Mouse (Mus musculus) midbrain, postnatal 0 days (tissue): Measurements from ENCODE around the gene Sae1. TPM values are rescaled to one million over a fixed set of nuclear protein-coding genes. Genes with fewer than 3 reads are reported as not detected.

Experiments
- ATAC-seq: fragments of 200-750 bp; cut with Nextera tagmentation; 2 replicates; pipeline ENCODE4 v1.8.0; 2017; ENCODE audit warnings: moderate number of reproducible peaks, mild to moderate bottlenecking, moderate TSS enrichment, moderate library complexity; ENCODE audit not compliant: low FRiP score
- DNase-seq: peaks from one replicate; pipeline ENCODE4 v3.0.0-alpha.2; 2015; ENCODE audit warnings: low spot score
- H3K27ac ChIP-seq: fragments of 300-500 bp; sonication (generic); 2 replicates; pipeline ENCODE4 v1.5.1; 2014; ENCODE audit warnings: low read depth, mild to moderate bottlenecking, low read length, mixed read lengths
- H3K27me3 ChIP-seq: fragments of 300-500 bp; sonication (generic); 2 replicates; pipeline ENCODE4 v1.6.1; 2014; ENCODE audit warnings: low read length, control low read depth, mixed read lengths; ENCODE audit not compliant: insufficient read depth
- H3K36me3 ChIP-seq: fragments of 300-500 bp; sonication (generic); 2 replicates; pipeline ENCODE4 v1.6.1; 2014; ENCODE audit warnings: low read length, control low read depth, mixed read lengths; ENCODE audit not compliant: insufficient read depth
- H3K4me1 ChIP-seq: fragments of 300-500 bp; sonication (generic); 2 replicates; pipeline ENCODE4 v1.6.1; 2014; ENCODE audit warnings: mild to moderate bottlenecking, control low read depth, antibody characterized with exemption, low read length, mixed read lengths; ENCODE audit not compliant: insufficient read depth
- H3K4me2 ChIP-seq: fragments of 300-500 bp; sonication (generic); 2 replicates; pipeline ENCODE4 v1.6.1; 2014; ENCODE audit warnings: low read depth, mild to moderate bottlenecking, low read length, mixed read lengths; ENCODE audit not compliant: poor library complexity, severe bottlenecking
- H3K4me3 ChIP-seq: fragments of 300-500 bp; sonication (generic); 2 replicates; pipeline ENCODE4 v1.5.1; 2014; ENCODE audit warnings: low read depth, mild to moderate bottlenecking, low read length, moderate library complexity
- H3K9ac ChIP-seq: fragments of 300-500 bp; sonication (generic); replicated peaks from 2 replicates; pipeline ENCODE4 v1.6.1; 2014; ENCODE audit warnings: mild to moderate bottlenecking, low read length, moderate library complexity, mixed read lengths; ENCODE audit not compliant: poor library complexity, severe bottlenecking
- H3K9me3 ChIP-seq: fragments of 300-500 bp; sonication (generic); 2 replicates; pipeline ENCODE4 v1.6.1; 2016; ENCODE audit warnings: low read length, control low read depth
- CTCF ChIP-seq: IDR thresholded peaks from 2 replicates; pipeline ENCODE4 v1.5.1; 2016; ENCODE audit warnings: antibody characterized with exemption, mild to moderate bottlenecking
- WGBS: fragments of 180-500 bp; shearing (Covaris S2); extraction: QIAGEN DNeasy Blood & Tissue Kit; methylation state at CpG from one replicate; pipeline ENCODE4 v1.1.7; 2014; 5-methylcytosine and 5-hydroxymethylcytosine counted together
- polyA plus RNA-seq: library from polyadenylated mRNA; unstranded; fragments of >200 nt; fragmentation: Nextera tagmentation; extraction: Ambion mirVana; gene quantifications from 2 replicates; pipeline ENCODE4 v1.2.1, GENCODE M21; 2015
- total RNA-seq: library from RNA; depleted of rRNA; stranded (reverse); fragments of >200 nt; gene quantifications from 2 replicates; pipeline ENCODE4 v1.2.3, GENCODE M21; 2014

Sae1 gene
- total and polyA plus RNA-seq, 2 experiments from 2014 or later = 84.6 to 195 TPM

DNA sequence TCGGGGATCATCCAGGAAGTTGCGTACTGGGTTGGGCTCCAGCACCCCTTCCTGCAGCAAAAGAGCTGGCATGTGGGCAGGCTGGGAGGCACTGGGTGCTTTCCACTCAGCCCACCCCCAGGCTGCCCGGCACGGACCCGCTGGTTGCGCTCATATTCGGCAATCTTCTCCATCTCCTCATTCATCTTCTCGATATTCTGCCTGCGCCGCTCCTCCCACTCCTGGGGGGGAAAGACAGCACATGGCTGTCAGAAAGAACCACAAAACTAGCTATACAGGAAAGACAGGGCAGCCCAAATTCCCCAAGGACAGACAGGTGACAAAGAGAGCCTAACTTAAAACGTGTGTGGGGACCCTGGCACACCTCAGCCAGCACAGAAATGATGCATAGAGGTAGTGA is 106.9 kb downstream of the Sae1 start:
- DNase-seq = no peak
- H3K4me1 ChIP-seq = 0 out of 2 replicates have a peak, but pooled peaks cover 5% of the 10 kb centered on the region
- no peaks in the 10 kb centered on the region for H3K27me3 ChIP-seq
- no peak for ATAC-seq
- no peak overlapping the region for H3K4me2 ChIP-seq
- H3K4me3 ChIP-seq = no peak overlapping the region
- 91% methylated on average over 11 of the region's 11 CpGs for WGBS
- H3K27ac ChIP-seq = no peak overlapping the region
- peaks cover 42% of the 10 kb centered on the region for H3K36me3 ChIP-seq
- TF ChIP-seq CTCF = no peak
- no peak overlapping the region for H3K9ac ChIP-seq
- H3K9me3 ChIP-seq = no peaks in the 10 kb centered on the region

DNA sequence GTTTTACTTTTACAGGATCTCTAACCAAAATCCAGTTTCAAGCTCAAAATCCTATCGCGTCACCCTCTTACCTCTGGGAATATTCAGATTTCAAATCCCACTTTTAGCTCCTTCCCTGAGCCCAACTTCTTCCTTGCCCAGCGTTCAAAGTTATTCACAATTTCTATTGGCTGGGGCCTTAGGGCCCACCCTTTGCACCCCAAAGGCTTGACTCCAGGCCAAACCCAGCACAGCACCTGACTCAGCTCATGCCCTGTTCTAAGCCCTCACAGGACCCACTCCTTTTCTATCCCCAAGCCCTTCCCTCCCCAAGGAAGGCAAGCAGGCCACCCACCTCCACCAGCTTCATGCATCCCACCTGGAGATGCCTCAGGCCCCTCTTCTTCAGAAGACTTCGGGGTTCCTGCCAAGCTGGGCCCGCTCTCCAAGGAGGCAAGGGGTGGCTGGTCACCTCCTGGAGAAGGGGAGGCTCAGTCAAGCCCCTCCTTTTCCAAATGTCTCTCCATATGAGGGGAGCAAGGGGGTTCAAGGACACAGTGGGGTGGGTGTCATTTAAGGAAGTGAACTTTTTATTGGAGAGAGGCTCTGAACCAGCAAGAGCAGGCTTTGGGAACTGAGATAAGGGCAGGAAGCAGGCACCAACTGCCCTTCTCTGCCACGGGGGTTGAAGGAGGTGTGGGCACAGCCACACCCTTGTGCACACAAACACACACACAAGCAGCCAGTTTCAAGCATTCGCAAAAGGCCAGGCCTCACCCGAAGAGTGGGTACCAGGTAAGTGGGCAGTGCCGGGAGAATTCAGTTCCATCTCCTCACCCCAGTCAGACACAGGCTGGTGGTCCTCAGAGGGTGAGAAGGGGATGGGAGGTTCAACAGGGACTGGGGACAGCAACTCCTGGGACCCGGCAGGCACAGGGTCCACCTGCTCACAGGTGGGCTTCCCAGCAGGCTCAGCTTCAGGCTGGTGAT is 112.4 kb downstream of the Sae1 start:
- Histone ChIP-seq H3K27me3 (no peaks in the 10 kb centered on the region), H3K9me3 (no peaks in the 10 kb centered on the region), H3K4me3 (no peak overlapping the region), H3K4me1 (peaks cover 5% of the 10 kb centered on the region; the same call in 1 of the 2 replicates), H3K9ac (no peak overlapping the region), H3K36me3 (peaks cover 20% of the 10 kb centered on the region), H3K27ac (no peak overlapping the region), H3K4me2 (no peak overlapping the region)
- no peak for ATAC-seq
- no peak for DNase-seq
- 86% methylated on average over 9 of the region's 10 CpGs for WGBS
- TF ChIP-seq CTCF = no peak

DNA sequence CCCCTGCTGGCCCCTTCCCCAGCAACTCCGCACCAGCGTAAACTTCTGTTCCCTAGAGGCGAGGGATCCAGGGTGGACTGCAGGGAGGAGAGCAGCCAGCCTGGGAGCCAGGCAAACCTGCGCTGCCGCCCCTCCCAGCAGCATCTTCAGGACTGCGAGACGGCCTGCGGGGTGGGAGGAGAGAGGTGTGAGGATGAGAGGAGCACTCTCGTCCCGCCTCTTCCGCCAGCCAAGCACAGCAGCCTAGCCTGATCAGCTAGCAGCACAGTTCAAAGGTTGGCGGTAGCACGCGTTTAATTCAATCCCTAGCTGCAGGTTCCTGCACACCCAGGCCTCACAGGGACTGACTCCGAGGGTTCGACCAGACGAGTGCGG is 113.9 kb downstream of the Sae1 start:
- ATAC-seq = peak; percentile 72

DNA sequence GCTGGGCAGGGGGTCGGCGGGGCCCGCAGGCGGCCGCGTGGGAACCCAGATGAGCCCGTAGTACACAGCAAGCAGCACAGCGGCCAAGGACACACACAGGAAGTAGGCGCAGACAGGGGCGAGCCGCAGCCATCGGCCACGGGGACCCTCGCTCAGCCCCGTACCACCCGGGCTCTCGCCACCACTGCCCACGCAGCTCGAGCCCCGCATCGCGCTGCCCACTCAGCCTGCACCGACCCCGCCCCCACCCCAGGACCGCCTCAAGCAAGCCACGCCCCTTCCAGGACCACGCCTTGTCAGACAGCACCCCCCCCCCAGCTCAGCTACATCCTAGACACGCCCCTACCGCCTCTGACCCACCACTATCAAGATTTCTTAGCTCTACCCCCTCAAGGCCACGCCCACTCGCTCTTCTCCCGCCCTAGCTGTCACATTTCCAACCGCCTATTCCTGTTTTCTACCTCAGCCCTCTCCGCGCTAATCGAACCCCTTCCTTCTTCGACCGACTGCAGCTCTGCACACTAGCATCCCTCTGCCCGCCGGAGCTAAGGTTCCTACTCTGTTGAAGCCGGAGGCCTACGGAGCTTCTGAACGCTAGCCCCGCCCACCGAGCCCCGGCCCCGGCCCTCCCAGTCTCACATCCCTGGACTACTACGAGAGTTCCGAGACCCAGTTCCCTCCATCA is 114.4 kb downstream of the Sae1 start, which contains the start of gene Inafm1:
TSS of gene Inafm1 (minus strand) at position 537 of the 685 bp plus-strand sequence.
- Histone ChIP-seq H3K27ac (peak within 1 kb of the TSS; percentile 96), H3K9me3 (no peaks in the 10 kb centered on the region), H3K36me3 (peaks cover 19% of the 10 kb centered on the region), H3K4me1 (peaks cover 5% of the 10 kb centered on the region; the same call in 1 of the 2 replicates), H3K4me3 (peak within 1 kb of the TSS; percentile 73), H3K4me2 (peak within 1 kb of the TSS; percentile 82), H3K9ac (peak within 1 kb of the TSS; percentile 96), H3K27me3 (no peaks in the 10 kb centered on the region)
- ATAC-seq (peak; percentile 85), DNase-seq (peak; percentile 97)
- TF ChIP-seq CTCF = no peak
- 1% methylated on average over 49 of the region's 49 CpGs for WGBS

More for the DNA sequence above, 113.9 kb downstream of the Sae1 start:
- peak; percentile 77 for DNase-seq
- peak overlapping the region; percentile 96 for H3K9ac ChIP-seq
- no peaks in the 10 kb centered on the region for H3K27me3 ChIP-seq
- peaks cover 20% of the 10 kb centered on the region for H3K36me3 ChIP-seq
- H3K27ac ChIP-seq = peak overlapping the region; percentile 96
- H3K9me3 ChIP-seq = no peaks in the 10 kb centered on the region
- 1% methylated on average over 18 of the region's 18 CpGs for WGBS
- peak overlapping the region; percentile 82 for H3K4me2 ChIP-seq
- peak overlapping the region; percentile 73 for H3K4me3 ChIP-seq
- H3K4me1 ChIP-seq = peaks cover 5% of the 10 kb centered on the region; the same call in 1 of the 2 replicates
- no peak for TF ChIP-seq CTCF

GRCm38 (mm10) chr7:16272681-16273080 is 114.9 kb downstream of the Sae1 start:
- WGBS = 0% methylated on average over 40 of the region's 46 CpGs
- no peaks in the 10 kb centered on the region for H3K27me3 ChIP-seq
- H3K4me3 ChIP-seq = peak overlapping the region; percentile 73
- peaks cover 15% of the 10 kb centered on the region for H3K36me3 ChIP-seq
- no peaks in the 10 kb centered on the region for H3K9me3 ChIP-seq
- peak overlapping the region; percentile 96 for H3K27ac ChIP-seq
- peak overlapping the region; percentile 82 for H3K4me2 ChIP-seq
- ATAC-seq = peak; percentile 76
- DNase-seq = peak; percentile 73
- H3K4me1 ChIP-seq = peaks cover 5% of the 10 kb centered on the region; the same call in 1 of the 2 replicates
- H3K9ac ChIP-seq = peak overlapping the region; percentile 96
- TF ChIP-seq CTCF = peak; percentile 42; the same call in 1 of the 2 replicates
